Mouse (Mus musculus): Measurements from ENCODE around the gene Cbln1.

DNA sequence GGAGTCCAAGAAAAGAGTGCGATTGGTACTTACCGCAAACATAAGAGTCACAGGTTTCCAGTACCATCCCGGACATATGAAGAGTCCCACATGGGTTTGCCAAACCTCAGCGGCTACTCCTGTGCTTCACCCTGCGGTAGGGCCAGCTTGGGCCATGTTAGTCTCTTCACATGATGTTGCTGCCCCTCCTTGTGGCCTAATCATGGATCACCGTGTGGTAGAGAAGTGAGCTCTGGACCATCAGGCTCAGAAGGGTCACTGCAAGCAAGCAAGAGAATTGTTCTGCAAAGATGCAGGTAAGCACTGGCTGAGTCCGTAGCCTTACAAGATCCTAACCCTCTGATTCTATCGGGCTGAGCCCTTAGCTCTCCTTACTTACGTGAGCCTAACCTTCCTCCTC lies 22.5 kb upstream of the Cbln1 start:
- TF ChIP-seq POLR2A (IDR thresholded peaks at IDR 0.05; ENCODE audit: low read depth, low read length) = no peak
- no peak for TF ChIP-seq CTCF (IDR thresholded peaks at IDR 0.05; ENCODE audit: extremely low read depth, insufficient read depth, insufficient read length, insufficient replicate concordance)

Measured in spleen, adult 2 months (tissue).